Comparison of ENCODE assay signal across 10 mouse cellular contexts in the genomic region with DNA sequence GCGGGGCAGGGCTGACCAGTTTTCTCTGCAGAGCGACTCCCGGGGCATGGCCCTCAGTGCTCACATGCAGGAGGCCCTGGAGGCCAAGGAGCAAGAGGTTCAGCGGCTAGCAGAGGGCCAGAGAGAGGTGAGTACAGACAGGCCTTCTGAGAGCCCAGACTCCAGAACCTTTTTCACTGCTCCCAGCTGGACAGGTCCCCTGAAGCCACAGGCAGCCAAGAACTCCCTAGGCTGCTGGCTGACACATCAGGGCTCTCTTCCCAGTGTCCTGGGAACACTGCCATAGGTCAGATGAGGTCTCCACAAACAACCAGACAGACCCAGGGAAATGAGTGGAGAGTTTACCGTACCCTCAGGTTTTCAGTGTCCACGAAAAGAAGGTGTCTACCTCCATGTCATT. TPM values are rescaled to one million over a fixed set of nuclear protein-coding genes. Genes with fewer than 3 reads are reported as not detected.
DNase-seq lines count a peak whose midpoint lies in the region; ATAC-seq lines count a peak whose summit lies in the region.
"Had no signal": no experiment of that assay in that cellular context is flagged by ENCODE, and none has a peak within 500 bp of the region (broad histone marks: within the 10 kb centered on the region; RNA-seq: fewer than 3 reads in every experiment).

No protein-coding gene starts in this region.

- H3K9ac ChIP-seq in kidney, embryonic 15.5 days: no peak overlapping the region
- H3K9ac ChIP-seq: neural tube, embryonic 13.5 days had no signal

- H3K9me3 ChIP-seq in kidney, embryonic 15.5 days (replicated peaks): no peaks in the 10 kb centered on the region
- H3K9me3 ChIP-seq: neural tube, embryonic 13.5 days had no signal

- DNase-seq in kidney, adult 11 months: peak; percentile 75
- peak; percentile 86 for DNase-seq in adrenal gland, adult 2 months
- peak; percentile 94 for DNase-seq in gastrocnemius, adult 18-20 months (ENCODE audit: low spot score)
- peak; percentile 38 to 73 for DNase-seq in layer of hippocampus, postnatal 14 days (ENCODE audit: low spot score in 2 of 2)
- DNase-seq in c-Kit-positive CD71-positive TER-119-positive erythroid progenitor cells, embryonic 14.5 days (ENCODE audit: low spot score): no peak
- no peak for DNase-seq in MN1 (ENCODE audit: low spot score)
- DNase-seq in spleen, adult 12 weeks (ENCODE audit: low spot score): no peak

- H3K4me3 ChIP-seq in kidney, embryonic 15.5 days (replicated peaks): no peak overlapping the region
- H3K4me3 ChIP-seq: neural tube, embryonic 13.5 days had no signal

- no peak for ATAC-seq in kidney, embryonic 15.5 days (replicated peaks; ENCODE audit: low FRiP score)

- no peak overlapping the region for H3K4me2 ChIP-seq in kidney, embryonic 15.5 days
- H3K4me2 ChIP-seq: neural tube, embryonic 13.5 days had no signal

- no peaks in the 10 kb centered on the region for H3K27me3 ChIP-seq in kidney, embryonic 15.5 days
- H3K27me3 ChIP-seq: neural tube, embryonic 13.5 days had no signal

- WGBS in kidney, embryonic 15.5 days: 55% methylated on average over 6 of the region's 6 CpGs

- no peaks in the 10 kb centered on the region for H3K36me3 ChIP-seq in kidney, embryonic 15.5 days
- H3K36me3 ChIP-seq: neural tube, embryonic 13.5 days had no signal

- peaks cover 5% of the 10 kb centered on the region; the same call in 1 of the 2 replicates for H3K4me1 ChIP-seq in kidney, embryonic 15.5 days
- H3K4me1 ChIP-seq: neural tube, embryonic 13.5 days had no signal

- no peak overlapping the region for H3K27ac ChIP-seq in kidney, embryonic 15.5 days
- H3K27ac ChIP-seq: neural tube, embryonic 13.5 days had no signal

RNA-seq across cellular contexts. Expression of a gene that starts 22.3 kb away (rescaled TPM):
- polyA plus RNA-seq in kidney, embryonic 15.5 days (2015; fragmentation: Nextera tagmentation; extraction: Ambion mirVana): 0.34 and 0.35 TPM in 2 replicates
- under 1 TPM; 0.14 to 0.62 TPM for total RNA-seq in adrenal gland, adult 2 months (2021)
- 0.30 and 0.31 TPM in 2 replicates for polyA plus RNA-seq in adrenal gland, adult 2 months (2012; rRNA removed)
- total RNA-seq in gastrocnemius, adult 18-20 months (2021): under 1 TPM; 0.31 to 0.34 TPM
- under 1 TPM; 0.12 to 0.26 TPM for total RNA-seq in layer of hippocampus, postnatal 14 days (2021)
- total RNA-seq: layer of hippocampus, adult 18-20 months had no signal

RNA-seq across cellular contexts. Expression of a gene that starts 45.5 kb away (rescaled TPM):
- polyA plus RNA-seq in kidney, embryonic 15.5 days (2015; fragmentation: Nextera tagmentation; extraction: Ambion mirVana): 62.2 and 79.3 TPM in 2 replicates
- 100 to 1,000 TPM in 1 of 2 experiments, 10 to 100 TPM in 1; 36.4 to 108 TPM for total RNA-seq in adrenal gland, adult 2 months (2021)
- polyA plus RNA-seq in adrenal gland, adult 2 months (2012; rRNA removed): 32.2 and 33.7 TPM in 2 replicates
- total RNA-seq in gastrocnemius, adult 18-20 months (2021): 10 to 100 TPM; 31.9 to 63.3 TPM
- total RNA-seq in layer of hippocampus, postnatal 14 days (2021): 10 to 100 TPM; 24.9 to 26.0 TPM

Comparison
In these comparisons a context has a peak if more than half of its experiments do, and no peak if none do; other contexts are left out.
1. DNase-seq: peak in kidney, adult 11 months (single experiment), adrenal gland, adult 2 months (single experiment), gastrocnemius, adult 18-20 months (single experiment) and layer of hippocampus, postnatal 14 days (2 of 2); none in c-Kit-positive CD71-positive TER-119-positive erythroid progenitor cells, embryonic 14.5 days (single experiment), MN1 (single experiment) and spleen, adult 12 weeks (single experiment).